Mouse (Mus musculus): ENCODE measurements around the gene Zfp277.

DNA sequence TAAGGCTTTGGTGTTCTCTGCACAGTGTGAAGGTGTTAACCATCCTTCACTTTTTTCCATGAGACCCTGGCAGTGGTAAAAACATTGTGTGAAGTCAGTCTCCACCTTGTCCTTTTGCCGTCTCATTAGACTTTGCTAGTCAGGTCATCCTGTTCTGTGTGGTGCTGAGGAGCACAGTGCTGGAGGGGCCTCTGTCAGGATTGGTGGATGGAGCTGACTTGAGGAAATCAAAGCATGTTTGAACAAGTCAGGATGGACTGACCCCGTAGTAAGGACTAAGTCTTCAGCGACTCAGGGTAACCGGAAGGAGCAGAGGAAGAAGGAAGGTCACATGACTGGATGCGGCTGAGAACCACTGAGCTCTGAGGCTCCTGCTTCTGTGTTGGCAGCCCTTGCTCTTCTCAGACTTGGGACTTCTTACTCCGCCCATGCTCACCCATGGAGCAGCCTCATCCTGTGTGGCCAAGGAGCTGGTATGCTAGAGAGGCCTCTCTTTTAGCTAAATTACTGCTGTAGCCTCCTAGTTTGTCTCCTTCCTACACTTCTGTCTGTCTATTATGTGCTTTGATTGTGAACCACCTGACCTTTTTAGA is 14.1 kb upstream of the Zfp277 start:
- no peak for TF ChIP-seq CTCF (IDR thresholded peaks at IDR 0.05; ENCODE audit: low read depth)
- TF ChIP-seq EP300 (IDR thresholded peaks at IDR 0.05; ENCODE audit: low read depth): no peak
